Mouse (Mus musculus) bone marrow, adult 2 months (tissue): Measurements from ENCODE around the gene Dapk2.

Source experiments
- CTCF ChIP-seq: fragments of 200-500 bp; IDR thresholded peaks from 2 replicates; pipeline ENCODE4 v1.5.1; 2011; ENCODE audit warnings: low read length, control low read depth; ENCODE audit not compliant: control insufficient read depth, insufficient read depth
- POLR2A ChIP-seq: fragments of 200-500 bp; IDR thresholded peaks from 2 replicates; pipeline ENCODE4 v1.6.1; 2011; ENCODE audit warnings: low read depth, mild to moderate bottlenecking, control low read depth, low read length, borderline replicate concordance; ENCODE audit not compliant: control insufficient read depth

DNA sequence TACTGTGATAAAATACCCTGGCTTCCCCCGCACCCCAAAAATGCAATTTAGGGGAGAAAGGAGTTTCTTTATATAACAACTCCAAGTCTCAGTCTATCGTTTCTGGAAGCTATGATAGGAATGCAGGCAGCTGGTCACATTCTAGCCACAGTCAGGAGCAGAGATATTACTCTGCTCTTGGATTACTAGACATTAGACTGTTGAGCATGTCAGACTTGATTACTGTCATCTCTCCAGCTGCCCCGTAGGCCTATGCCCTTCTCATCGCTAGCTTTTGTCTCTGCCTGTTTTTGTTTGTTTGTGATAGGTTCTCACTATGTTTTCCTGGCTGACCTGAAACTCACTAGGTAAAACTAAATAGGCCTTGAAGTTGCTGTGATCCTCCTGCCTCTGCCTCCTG is 150.7 kb downstream of the Dapk2 start:
- TF ChIP-seq CTCF (no peak), POLR2A (no peak)
